Mouse (Mus musculus) liver, embryonic 14.5 days (tissue): ENCODE measurements at regions not wholly inside any gene's neighbourhood (a gene's known extent, or its start where the extent isn't known, plus 50 kb on each side); places are given as distances from the start of the nearest gene placed in this dataset.

Experiments used
- CTCF ChIP-seq: IDR thresholded peaks from 2 replicates; pipeline ENCODE4 v1.5.1; 2016; ENCODE audit warnings: antibody characterized with exemption, low read depth, control low read depth
- EP300 ChIP-seq: IDR thresholded peaks from 2 replicates; pipeline ENCODE4 v1.6.1; 2016; ENCODE audit warnings: antibody characterized with exemption, low read depth

DNA sequence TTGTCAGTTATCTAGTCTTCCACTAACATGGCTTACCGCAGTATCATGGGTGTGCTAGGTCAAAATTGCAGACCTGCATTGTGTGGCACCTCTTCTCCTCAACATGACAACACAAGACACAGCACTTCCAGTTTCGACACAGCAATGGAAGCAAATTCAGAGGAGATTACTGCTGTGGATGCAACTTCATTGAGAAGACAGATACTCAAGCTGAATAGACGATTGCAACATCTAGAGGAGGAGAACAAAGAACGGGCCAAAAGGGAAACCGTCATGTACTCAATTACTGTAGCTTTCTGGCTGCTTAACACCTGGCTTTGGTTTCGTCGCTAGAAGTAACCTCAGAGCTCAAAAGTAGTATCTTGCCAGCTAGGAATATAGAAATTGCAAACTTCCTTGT, 368.4 kb downstream of the Tex13c3 start:
- TF ChIP-seq CTCF (no peak), EP300 (no peak)
